Mouse (Mus musculus) intestine, postnatal 0 days (tissue): Measurements from ENCODE around the gene Il31ra. TPM values are rescaled to one million over a fixed set of nuclear protein-coding genes. Genes with fewer than 3 reads are reported as not detected.

ENCODE experiments used
- ATAC-seq: fragments of 200-750 bp; cut with Nextera tagmentation; 2 replicates; pipeline ENCODE4 v1.8.0; 2017; ENCODE audit warnings: mild to moderate bottlenecking, moderate TSS enrichment, moderate library complexity
- H3K27ac ChIP-seq: fragments of 300-500 bp; sonication (generic); 2 replicates; pipeline ENCODE4 v1.5.1; 2014; ENCODE audit warnings: mild to moderate bottlenecking, low read depth, low read length, moderate library complexity
- H3K27me3 ChIP-seq: fragments of 300-500 bp; sonication (generic); replicated peaks from 2 replicates; pipeline ENCODE4 v1.6.1; 2014; ENCODE audit warnings: low read length, mixed read lengths; ENCODE audit not compliant: control insufficient read depth, insufficient read depth
- H3K36me3 ChIP-seq: fragments of 300-500 bp; sonication (generic); 2 replicates; pipeline ENCODE4 v1.6.1; 2014; ENCODE audit warnings: mild to moderate bottlenecking, moderate library complexity; ENCODE audit not compliant: control insufficient read depth, insufficient read depth
- H3K4me1 ChIP-seq: fragments of 300-500 bp; sonication (generic); replicated peaks from 2 replicates; pipeline ENCODE4 v1.6.1; 2014; ENCODE audit warnings: antibody characterized with exemption, low read length, mixed read lengths; ENCODE audit not compliant: control insufficient read depth, insufficient read depth
- H3K4me2 ChIP-seq: fragments of 300-500 bp; sonication (generic); replicated peaks from 2 replicates; pipeline ENCODE4 v1.6.1; 2014; ENCODE audit warnings: low read depth, mild to moderate bottlenecking, moderate library complexity
- H3K4me3 ChIP-seq: fragments of 300-500 bp; sonication (generic); 2 replicates; pipeline ENCODE4 v1.5.1; 2014; ENCODE audit warnings: low read depth, low read length
- H3K9ac ChIP-seq: fragments of 300-500 bp; sonication (generic); 2 replicates; pipeline ENCODE4 v1.6.1; 2014; ENCODE audit warnings: mild to moderate bottlenecking, low read depth, low read length
- H3K9me3 ChIP-seq: fragments of 300-500 bp; sonication (generic); 2 replicates; pipeline ENCODE4 v1.6.1; 2016; ENCODE audit warnings: mixed run types; ENCODE audit not compliant: control insufficient read depth
- CTCF ChIP-seq: sonication (generic); IDR thresholded peaks from 2 replicates; pipeline ENCODE4 v1.5.1; 2016; ENCODE audit warnings: low read depth, mild to moderate bottlenecking, control low read depth, antibody characterized with exemption, moderate library complexity
- WGBS: fragments of 180-500 bp; shearing (Covaris S2); extraction: QIAGEN DNeasy Blood & Tissue Kit; methylation state at CpG from one replicate; pipeline ENCODE4 v1.1.7; 2014; 5-methylcytosine and 5-hydroxymethylcytosine counted together
- polyA plus RNA-seq: library from polyadenylated mRNA; unstranded; fragments of >200 nt; fragmentation: Nextera tagmentation; extraction: Ambion mirVana; gene quantifications from 2 replicates; pipeline ENCODE4 v1.2.1, GENCODE M21; 2015

Gene Il31ra
- polyA plus RNA-seq, 1 experiment from 2014 or later: 0.22 TPM

DNA sequence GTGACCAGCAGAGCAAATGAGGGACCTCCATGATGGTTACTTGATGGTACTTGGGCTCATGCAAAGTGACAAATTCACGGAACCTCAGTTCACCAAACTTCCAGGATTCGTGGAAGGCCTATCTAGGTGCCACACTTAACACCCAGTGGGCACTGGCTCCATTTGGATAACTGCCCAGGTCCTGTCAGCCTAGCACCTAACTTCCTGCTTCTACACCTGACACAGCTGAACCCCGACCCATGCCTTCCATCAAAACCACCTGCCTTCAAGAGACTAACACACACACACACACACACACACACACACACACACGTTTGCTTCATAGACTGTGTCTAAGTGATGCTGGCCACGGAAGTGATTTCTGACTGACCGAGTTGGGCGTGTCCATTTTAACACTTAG lies 82.3 kb downstream of the Il31ra start:
- Histone ChIP-seq H3K4me2 (no peak overlapping the region), H3K9ac (no peak overlapping the region), H3K27me3 (no peaks in the 10 kb centered on the region), H3K9me3 (no peaks in the 10 kb centered on the region), H3K4me1 (no peaks in the 10 kb centered on the region), H3K4me3 (no peak overlapping the region), H3K27ac (no peak overlapping the region), H3K36me3 (peaks cover 10% of the 10 kb centered on the region)
- TF ChIP-seq CTCF: no peak
- no peak for ATAC-seq
- 85% methylated on average over 7 of the region's 7 CpGs for WGBS

DNA sequence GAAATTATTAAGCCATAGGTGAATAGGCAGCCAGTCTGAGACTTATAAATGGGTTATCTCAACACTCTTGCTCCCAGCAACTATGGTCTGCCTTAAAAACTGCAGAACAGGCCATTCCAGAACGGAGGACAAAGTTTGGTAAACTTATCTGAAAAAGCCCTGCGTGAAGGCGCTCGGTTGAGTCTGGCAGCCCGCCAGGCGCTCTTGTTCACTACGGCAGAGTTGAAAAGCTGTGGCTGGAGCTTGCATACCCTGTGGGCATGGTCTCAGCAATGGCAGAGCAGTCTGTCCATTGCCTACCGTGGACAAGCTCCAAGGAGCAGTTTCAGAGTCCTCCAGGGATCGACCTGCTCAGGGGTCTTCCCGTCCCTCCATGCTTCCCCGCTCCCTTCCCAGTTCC lies 82.9 kb downstream of the Il31ra start:
- H3K36me3 ChIP-seq: peaks cover 15% of the 10 kb centered on the region
- WGBS: 69% methylated on average over 11 of the region's 11 CpGs
- H3K9ac ChIP-seq: no peak overlapping the region
- no peak overlapping the region for H3K27ac ChIP-seq
- H3K4me3 ChIP-seq: no peak overlapping the region
- ATAC-seq: no peak
- no peak for TF ChIP-seq CTCF
- no peaks in the 10 kb centered on the region for H3K27me3 ChIP-seq
- no peak overlapping the region for H3K4me2 ChIP-seq
- no peaks in the 10 kb centered on the region for H3K4me1 ChIP-seq
- H3K9me3 ChIP-seq: no peaks in the 10 kb centered on the region

DNA sequence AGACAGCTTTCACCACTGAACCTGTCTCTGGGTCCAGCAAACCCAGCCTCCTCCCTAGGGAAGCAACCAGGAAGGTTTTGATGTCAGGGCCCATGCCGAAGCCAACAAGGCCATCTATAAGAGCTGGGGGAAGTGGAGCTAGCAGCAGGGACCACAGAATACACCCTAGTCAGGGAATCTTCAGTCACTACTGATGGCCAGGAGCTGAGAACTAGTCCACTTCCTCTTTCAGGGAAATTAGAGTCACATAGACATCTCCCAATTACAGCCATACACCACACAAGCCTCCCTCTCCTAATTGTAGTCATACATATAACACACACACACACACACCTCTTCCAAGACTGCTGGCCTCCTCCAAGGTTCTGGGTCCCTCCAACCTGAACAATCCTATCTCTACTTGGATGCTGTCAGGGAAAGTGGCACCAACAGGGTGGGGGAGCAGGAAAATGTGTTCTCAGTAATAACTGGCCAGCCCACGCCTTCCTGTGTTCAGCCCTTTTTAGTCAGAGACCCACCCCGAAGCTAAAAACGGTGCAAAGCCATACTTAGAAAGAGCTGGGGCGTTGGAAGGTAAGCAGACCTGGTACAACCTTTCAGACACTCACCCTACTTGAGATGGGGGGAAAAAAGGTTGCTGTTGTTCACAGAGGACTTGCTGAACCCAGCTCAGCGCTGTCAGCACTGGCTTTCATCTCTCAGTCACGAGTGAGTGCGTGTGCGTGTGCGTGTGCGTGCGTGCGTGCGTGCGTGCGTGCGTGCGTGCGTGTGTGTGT lies 83.5 kb downstream of the Il31ra start:
- peaks cover 21% of the 10 kb centered on the region for H3K36me3 ChIP-seq
- no peak overlapping the region for H3K27ac ChIP-seq
- no peak for TF ChIP-seq CTCF
- no peaks in the 10 kb centered on the region for H3K4me1 ChIP-seq
- no peak overlapping the region for H3K4me3 ChIP-seq
- 88% methylated on average over 19 of the region's 19 CpGs for WGBS
- H3K9ac ChIP-seq: no peak overlapping the region
- ATAC-seq: no peak
- no peaks in the 10 kb centered on the region for H3K27me3 ChIP-seq
- no peak overlapping the region for H3K4me2 ChIP-seq
- H3K9me3 ChIP-seq: no peaks in the 10 kb centered on the region

DNA sequence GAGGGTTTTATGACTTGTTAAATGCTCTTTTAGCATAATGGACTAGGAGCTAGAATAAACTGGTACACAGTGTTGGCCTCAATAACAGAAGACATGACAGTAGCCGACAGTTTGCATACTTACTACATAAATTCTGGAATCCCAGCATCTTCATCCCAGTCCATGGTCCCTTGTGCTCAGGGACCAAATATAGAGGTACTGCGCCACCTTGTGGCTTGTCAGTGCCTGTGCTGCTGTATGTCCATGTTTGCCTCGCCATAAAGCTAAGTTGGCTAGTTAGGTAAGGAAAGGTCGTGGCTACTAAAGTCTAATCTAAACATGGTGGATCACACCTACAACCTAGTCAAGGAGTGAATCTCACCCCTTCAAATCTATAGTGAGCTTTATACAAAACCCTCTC lies 84.7 kb downstream of the Il31ra start:
- Histone ChIP-seq H3K27ac (no peak overlapping the region), H3K4me2 (no peak overlapping the region), H3K9ac (no peak overlapping the region), H3K27me3 (no peaks in the 10 kb centered on the region), H3K36me3 (peaks cover 33% of the 10 kb centered on the region), H3K9me3 (no peaks in the 10 kb centered on the region), H3K4me1 (no peaks in the 10 kb centered on the region), H3K4me3 (no peak overlapping the region)
- 24% methylated on average over 4 of the region's 4 CpGs for WGBS
- TF ChIP-seq CTCF: peak; percentile 95
- 0 out of 2 replicates have a peak, but pooled peaks have one; percentile 56 for ATAC-seq

- no peak for ATAC-seq
- WGBS: 84% methylated on average over 5 of the region's 5 CpGs
- H3K27me3 ChIP-seq: no peaks in the 10 kb centered on the region
- no peak overlapping the region for H3K4me2 ChIP-seq
- no peaks in the 10 kb centered on the region for H3K4me1 ChIP-seq
- no peak overlapping the region for H3K4me3 ChIP-seq
- H3K9me3 ChIP-seq: no peaks in the 10 kb centered on the region
- peaks cover 43% of the 10 kb centered on the region for H3K36me3 ChIP-seq
- no peak overlapping the region for H3K27ac ChIP-seq
- no peak for TF ChIP-seq CTCF
- H3K9ac ChIP-seq: no peak overlapping the region
Observed at GRCm38 (mm10) chr13:112508487-112508886, 85.7 kb downstream of the Il31ra start.

DNA sequence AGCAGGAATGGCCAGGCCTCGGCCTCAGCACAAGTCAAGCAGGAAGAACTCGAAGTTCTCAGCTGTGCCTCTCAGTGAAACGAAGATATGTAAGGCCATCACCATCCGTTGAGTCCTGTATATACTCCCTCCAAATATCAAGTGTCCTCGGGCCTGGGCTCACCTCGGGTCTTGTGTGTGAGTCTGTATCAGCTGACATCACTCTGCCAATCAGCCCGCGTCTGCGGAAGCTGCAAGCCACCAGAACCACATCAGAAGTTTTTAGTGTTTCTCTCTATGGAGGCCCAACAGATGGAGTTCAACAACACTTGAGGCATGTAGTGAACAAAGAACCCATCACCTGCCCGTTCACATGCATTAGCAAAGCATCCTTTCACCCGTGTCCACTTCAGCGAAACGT lies 86.5 kb downstream of the Il31ra start:
- Histone ChIP-seq H3K4me3 (no peak overlapping the region), H3K9ac (no peak overlapping the region), H3K27ac (no peak overlapping the region), H3K9me3 (no peaks in the 10 kb centered on the region), H3K27me3 (no peaks in the 10 kb centered on the region), H3K4me2 (no peak overlapping the region), H3K4me1 (no peaks in the 10 kb centered on the region), H3K36me3 (peaks cover 49% of the 10 kb centered on the region)
- TF ChIP-seq CTCF: no peak
- 86% methylated on average over 13 of the region's 13 CpGs for WGBS
- no peak for ATAC-seq
